Mouse (Mus musculus) kidney, postnatal 14 days (tissue): ENCODE results near the gene Tead1.

Source experiments
- DNase-seq: peaks from one replicate; pipeline ENCODE4 v3.0.0; 2022; ENCODE audit warnings: mixed read lengths

The Tead1 gene

DNA sequence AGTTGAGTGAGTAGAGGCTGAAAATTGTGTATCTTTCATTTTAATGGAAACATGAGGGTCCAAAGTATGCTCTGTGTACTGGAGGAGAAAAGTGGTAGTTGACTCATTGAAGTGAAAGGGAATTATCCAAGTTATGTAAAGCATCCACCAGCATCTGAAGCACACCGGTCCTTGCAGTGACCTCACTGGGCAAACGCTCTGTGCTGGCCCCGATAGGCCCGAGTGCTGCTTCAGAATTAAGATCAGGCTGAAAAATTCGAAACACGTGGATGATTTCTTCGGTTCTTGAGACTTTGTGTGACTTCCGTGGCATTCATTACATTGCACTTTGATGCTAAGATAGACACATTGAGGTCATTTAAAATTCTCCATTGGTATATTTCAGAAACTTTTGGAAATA is 185.1 kb downstream of the Tead1 start:
- DNase-seq = no peak

DNA sequence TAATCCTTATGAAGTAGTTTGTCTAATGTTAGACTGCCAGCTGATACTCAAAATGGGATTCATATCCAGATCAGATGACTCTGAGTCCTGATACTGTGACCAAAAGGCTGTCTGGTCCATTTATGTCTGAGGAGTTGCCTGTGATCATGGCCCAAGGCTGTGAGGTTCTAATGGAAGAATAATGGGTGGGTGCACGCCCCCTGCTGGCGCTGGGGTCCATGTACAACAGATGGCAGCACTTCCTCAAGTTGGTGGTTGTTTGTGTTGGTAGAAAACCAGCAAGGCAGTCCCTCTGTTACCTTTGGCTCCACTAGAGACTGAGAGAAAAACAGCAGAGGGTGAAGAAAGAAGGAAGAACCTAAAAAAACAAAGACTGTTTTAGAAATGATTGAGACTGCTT is 186.6 kb downstream of the Tead1 start:
- DNase-seq = peak; percentile 77

DNA sequence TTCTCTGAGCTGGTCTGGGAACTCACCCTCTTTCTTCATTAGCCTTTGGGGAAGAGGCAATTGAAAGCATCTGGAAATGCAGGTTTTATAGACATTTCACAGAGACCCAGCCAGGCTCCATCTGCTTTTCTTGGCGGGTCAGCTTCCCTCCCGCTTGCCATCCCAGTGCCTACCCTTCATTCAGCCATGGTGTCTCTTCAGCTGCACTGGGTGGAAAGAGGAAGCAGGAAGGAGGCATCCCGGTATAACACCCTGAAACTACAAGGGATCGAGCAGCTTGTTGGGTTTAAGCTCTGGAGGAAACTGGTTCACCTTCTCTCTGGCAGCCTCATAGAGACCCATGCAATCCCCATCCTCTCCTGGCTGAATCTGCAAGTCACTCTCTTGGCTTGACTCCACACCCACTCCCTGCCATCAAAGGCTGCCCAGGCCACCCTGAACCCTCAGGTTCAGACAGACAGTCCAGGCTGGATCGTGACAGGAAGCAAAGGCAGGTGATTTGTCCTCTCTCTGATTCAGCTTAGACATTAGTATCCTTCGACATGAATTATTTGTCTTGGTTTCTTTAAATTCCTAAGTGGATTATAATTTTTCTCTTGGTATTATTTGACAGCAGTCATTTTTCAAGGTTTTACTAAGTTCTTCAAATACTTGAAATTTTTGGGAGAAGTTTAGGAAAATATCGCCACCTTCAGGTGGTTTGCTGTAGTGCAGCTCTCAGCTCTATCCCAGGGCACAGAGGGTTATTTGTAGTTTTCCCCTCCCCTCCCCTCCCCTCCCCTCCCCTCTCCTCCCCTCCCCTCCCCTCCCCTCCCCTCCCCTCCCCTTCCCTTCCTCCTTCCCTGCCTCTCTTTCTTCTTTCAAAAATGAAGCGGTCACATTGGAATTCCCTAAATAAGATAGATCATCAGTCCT is 189.7 kb downstream of the Tead1 start:
- peak; percentile 77 for DNase-seq

DNA sequence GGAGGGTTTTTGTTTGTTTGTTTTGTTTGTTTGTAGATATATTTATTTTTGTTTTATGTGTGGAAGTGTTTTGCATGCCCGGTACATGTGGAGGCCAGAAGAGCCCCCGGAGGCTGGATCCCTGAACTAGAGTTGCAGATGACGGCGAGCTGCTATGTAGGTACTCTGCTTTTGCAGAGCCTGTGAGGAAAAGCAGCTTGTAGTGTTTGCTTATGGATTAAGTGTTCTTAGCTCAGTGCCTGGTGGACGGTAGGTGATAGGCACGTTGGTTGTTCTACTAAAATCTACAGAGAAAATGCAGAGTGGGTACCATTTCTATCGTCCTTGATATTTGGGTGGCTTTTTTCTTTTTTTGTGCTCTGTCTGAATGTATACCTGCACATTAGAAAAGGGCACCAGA is 192.6 kb downstream of the Tead1 start:
- DNase-seq = no peak

DNA sequence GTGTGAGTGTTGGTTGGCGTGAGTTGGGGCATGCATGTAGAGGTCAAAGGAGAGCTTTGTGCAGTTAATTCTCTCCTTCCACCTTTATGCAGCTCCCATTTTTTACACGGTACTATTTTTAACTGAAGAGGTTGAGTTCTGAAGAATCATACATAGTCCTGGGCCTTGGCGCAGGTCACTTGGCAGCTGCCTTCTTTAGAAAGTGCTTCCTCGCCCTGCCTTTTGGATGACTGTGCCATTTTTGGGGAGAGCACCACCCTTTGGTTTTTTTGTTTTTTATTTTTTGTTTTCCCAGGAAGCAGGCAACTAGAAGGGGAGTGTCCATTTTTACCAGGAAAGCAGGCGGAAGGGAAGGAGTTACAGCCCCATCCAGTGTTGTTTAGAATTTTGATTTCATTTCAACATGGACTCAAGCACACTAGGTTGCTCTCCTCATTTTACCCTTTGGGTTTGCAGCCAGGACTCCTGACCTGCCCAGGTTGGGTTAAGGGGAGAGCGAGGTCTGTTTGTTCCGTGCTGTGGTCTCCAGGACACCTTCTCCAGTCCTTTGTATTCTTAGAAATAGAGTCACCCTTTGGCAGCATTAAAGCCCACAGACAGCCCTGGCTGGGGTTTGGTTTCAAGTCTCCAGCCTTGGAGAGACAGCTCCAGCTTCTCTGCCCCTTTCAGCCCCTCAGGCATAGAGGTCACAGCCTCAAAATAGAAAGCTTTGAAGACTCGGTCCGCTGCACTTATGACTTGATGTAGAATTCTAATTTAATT is 193.5 kb downstream of the Tead1 start:
- DNase-seq = peak; percentile 40

DNA sequence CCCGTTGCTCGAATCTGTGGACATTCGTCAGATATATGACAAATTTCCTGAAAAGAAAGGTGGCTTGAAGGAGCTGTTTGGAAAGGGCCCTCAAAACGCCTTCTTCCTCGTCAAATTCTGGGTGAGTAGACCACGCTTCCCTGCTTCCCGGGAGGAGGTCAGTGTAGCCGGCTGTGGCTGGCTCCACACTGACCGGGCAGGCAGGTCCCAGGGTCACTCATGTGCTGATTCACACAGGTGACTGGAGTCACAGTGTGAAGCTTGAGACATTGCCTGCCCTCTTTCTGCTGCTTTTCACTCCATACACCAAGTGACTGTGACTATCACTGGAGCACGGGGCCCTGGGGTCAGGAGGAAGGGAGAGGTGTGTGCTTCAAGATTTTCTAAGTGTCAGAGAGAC is 197.0 kb downstream of the Tead1 start:
- DNase-seq = no peak

DNA sequence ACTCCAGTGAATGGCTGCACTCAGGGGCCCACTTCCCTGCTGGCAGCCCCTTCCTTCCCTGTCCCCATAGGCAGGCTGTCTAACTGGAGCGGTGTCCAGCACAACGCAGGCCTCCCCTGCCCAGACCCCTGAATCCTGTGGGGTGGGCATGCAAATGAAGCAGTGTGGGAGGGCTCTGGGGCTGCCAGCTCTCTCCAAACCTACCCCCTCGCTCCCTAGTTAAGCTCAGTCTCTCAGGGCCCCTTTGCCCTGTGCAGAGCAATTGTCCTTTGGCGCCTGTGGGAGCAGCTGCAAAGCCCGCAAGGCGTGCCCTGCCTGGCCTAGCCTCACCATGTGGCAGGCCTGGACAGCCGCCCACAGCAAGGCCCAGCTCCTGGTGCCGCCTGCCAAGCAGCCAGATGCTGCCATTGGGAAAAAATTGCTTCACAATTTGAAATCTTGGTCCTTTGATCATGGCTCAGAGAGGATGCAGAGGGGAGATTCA is 204.7 kb downstream of the Tead1 start:
- DNase-seq = peak; percentile 45

DNA sequence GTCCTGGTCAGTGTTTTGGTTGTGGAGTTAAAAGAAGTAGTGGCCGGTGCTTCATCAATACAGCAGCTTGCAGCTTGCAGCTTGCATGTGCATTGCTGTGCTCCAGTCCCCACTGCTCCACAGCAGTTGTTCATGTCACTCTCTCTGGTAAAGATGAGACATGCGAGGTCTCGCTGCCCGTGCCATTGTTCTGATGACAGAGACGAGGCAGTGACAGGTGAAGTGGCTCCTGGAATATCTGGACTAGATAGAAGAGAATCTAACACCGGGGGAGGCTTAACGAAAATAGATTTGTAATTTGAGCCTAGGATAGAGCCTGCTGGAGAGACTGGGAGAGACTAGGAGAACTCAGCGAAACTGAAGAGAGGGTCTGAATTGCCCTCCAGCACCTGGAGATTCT is 206.4 kb downstream of the Tead1 start:
- no peak for DNase-seq

DNA sequence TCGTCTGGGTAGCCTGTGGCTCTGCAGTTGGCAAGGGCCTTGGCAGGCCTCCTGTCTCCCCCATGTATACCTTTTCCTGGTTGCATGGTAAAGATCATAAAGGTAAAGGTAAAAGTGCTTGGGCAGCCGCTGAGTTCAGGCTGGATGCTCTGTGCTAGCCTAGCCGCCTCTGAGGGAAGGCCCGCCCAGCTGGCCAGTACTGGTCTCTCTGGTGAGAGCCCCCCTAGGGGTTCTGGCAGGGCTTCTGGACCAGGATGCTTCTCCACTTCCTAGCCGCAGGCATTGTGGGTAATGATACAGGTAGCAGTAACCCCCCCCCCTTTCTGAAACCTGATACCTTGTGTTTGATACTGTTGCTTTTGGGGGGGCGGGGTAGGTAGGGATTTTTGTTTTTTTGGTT is 212.8 kb downstream of the Tead1 start:
- no peak for DNase-seq

DNA sequence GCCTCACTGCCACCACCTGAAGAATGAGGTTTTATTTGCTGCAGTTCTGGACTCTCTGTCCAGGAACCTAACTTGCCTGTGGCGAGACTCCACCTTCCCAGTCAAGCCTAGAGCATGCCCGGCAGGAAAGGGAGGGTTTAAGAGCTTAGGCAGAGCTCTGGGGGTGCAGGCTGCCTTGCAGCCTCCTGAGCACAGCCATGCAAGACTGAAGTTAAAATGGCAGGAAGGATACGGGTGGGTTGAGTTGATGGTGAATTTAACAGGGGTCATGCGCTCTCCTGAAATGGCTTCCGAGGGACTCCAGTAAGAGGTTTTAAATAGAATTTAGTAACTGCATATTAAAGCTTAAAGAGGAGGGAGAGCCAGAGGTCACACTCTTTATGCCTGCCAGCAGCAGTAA is 213.5 kb downstream of the Tead1 start:
- no peak for DNase-seq

DNA sequence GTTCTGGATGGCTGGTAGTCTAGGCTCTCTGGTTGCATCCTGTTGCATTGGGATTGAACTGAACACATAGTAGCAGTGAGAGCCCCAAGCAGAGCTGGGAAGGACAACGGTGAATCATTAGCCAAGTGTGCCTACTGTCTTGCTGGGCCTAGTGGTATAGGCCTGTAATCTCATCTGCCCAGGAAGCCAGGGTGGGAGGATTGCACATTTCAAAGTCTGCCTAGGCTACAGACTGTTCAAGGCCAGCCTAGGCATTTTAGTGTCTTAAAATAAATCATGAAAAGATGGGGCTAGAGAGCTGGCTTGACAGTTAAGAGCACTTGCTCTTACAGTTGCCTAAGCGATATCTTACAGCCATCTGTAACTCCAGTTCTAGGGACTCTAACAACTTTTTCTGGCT is 217.2 kb downstream of the Tead1 start:
- no peak for DNase-seq

DNA sequence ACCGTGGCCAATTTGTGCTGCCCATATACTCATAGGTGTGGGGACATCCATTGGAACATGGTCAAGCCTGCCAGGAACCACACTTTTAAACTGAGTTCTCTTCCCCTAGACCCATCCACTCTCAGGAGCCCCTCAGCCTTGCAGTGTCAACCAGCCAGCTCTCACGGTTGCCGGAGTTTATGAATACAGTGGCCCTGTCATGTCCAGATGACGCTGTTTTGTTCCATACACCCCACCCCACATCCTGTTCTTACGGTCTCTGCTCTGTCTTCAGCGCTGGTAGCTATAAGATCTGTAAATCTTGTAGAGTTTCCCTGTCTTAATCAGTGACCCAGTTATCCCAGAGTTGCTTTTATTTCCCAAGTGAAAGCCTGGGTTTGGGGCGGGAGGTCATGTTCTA is 222.6 kb downstream of the Tead1 start:
- no peak for DNase-seq

DNA sequence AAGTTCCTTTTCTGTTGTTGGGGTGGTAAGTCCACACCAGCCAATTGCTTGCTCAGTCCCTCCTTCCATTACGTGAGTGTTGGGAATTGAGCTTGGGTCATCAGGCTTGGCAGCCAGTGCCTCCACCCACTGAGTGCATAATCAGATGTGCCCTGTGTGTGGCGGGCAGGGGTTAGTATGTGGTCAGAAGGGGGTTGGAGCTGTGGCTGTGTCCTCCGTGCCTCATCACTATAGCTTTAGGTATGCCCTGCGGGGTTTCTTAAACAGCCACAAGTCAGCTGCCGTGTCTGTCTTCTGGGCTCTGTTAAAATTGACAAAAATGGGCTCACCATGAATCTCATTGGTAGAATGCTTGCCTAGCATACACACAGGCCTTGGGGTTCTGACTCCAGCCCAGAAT is 227.7 kb downstream of the Tead1 start:
- DNase-seq = no peak

DNA sequence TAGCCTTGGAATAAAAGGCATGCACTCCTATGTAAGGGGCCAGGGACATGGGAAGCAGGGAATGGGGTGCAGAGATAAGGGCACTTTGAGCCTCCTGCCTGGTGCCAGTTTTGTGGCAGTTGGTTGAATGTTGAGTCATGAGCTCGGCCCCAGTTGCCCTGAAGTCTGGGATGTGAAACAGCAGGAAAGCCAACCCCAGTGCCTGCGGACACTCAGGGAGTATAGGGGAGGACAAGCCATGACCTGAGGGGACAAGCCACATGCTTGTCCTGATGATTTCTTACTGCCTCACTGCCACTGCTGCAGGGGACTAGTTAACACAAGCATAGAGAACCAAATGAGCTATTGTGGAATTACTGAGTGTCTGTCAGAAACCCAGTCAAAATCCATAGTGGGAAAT is 228.3 kb downstream of the Tead1 start:
- no peak for DNase-seq

DNA sequence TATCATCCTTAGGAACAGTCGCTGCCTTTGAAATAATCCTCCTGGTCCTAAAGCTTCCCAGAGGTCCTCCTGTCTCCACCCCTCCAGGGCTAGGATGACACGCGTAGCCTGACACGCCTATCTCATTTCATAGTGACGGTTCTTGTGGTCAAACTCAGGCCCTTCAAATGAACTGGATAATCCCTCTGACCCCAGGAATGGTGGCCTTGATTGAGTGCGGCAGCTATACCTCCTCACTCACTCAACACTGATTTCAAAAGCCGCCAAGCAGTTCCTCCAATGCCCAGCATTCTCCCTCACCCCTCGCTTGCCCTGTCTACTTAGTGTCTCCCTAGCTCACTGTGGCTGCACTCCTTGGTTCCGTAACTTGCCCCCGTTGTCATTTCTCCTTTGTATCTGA is 230.0 kb downstream of the Tead1 start:
- DNase-seq = no peak

DNA sequence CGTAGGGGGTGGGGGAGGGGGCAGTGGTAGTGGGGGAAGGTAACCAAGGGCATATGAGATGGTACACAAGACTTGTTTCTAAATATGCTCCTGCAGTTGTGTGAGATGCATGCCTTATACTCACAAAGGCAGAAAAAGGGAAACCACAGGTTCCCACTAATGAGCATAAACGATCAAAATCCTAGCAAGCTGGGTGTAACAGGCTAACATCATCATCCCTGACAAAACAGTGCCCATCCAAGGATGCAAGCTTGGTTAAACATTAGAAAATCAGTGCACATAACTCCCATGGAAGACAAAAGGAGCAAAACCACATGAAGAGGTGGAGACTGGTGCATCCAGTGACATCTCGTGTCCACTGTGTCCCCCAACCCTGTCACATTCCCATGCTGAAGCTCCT is 233.9 kb downstream of the Tead1 start:
- DNase-seq = no peak

DNA sequence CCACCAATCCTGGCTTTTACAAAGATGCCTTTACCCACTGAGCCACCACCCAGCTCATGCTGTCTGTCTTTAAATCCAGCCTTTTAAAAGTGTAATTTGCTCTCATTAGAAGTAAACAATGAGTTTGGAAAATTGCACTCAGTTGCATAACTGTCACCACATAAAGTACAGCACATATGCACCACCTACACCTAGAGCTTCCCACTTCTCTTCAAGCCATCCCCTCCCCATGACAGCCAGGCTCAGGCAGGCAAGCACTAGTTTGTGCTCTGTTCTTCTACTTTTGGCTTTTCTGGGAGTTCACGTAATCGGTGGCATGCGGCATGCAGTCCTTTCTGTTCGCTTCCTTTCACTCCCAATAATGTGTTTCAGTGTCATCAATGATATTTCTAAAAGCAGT is 236.5 kb downstream of the Tead1 start:
- no peak for DNase-seq

DNA sequence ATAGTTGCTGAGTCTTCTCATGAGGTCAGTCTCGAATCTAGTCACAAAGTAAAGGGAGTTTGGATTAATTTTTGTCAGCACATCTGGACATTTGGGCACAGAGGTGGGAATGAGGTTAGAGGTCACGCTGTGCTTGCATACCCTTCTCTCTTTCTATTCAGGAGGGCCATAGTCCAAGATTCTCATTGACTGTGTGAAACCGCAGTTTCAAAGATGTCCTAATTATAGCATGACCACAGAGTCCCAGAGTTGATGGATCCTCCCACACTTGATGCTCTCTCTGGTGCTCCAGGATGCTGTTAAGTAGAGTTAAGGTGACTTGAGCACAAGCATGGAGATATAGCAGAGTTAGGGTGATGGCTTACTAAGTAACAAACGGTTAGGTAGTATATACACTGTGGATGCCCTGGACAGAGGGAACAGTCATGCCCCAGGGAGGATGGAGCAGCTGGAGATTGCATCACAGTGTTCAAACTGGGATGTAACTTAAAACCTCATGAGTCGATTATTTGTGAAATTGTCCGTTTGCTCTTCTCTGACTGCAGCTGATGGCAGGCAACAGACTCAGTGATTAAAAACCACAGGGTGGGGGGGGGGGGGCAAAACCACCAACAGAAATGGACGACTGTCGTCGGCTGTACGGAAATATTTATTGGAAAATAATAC is 238.6 kb downstream of the Tead1 start:
- no peak for DNase-seq

DNA sequence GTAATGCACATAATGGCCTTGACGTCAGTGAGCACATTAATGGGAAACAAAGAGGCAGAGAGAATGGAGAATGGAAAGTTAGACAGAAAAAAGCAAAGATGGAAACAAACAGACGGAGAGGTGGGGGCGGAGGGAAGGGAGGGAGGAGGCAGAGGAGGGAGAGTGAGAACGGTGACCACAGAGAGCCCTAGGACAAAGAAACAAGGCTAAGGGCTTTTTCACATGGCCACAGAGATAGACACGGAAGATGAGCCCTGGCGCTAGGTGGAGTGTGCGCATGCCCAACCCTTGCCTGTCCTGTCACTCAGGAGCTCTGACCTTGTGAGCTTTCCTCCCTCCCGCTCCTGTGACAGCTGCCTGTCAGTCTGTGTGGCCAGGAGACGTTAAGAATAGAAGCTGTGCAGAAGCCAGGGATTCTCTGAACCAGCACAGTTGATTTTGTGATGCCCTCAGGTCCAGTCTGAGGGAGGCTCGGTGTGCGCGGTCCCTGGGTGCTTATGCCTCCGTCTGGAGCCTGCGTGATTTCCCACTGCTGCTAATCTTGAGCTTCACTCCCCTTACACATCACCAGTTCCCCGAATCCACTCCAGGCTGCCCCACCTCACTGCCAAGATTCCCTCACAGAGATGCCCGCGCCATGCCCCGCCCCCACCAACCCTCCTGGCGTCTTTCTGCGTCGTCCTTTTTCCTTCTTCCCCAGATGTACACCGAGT is 239.3 kb downstream of the Tead1 start:
- no peak for DNase-seq

DNA sequence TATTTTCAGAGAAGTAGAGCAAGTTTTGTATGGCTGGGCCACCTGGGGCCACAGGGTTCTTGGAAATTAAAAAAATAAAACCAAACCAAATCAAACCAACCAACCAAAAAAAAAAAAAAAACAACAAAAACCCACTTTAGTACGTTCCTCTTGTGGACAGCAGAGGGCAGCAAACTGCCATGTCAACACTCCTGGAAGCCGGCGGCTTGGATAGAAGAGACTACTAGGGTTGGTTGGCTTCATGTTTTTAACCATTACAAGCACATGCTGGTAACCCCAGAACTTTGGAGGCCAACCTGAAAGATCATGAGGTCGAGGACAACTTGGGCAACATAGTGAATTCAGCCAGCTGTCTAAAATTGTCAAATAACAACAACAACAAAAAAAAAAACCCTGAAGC is 240.7 kb downstream of the Tead1 start:
- peak; percentile 76 for DNase-seq

DNA sequence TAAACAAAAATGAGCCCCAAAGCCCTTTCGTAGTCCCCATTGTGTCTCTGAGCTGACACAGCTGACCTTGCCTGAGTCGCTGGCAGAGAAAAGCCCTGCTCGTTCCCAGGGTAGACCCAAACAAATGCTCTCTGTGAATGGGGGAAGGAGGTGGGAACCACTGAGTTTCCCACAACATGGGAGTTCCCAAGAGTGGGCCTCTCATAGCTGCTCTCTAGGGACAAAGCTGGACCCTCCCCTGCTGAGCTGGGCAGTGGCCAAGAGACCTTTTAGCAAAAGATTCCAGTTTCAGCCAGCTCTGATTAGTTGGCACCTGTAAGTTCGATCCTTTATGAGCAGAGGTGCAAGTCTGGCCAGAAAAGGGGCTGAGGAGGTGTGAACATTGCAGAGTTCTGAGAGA is 243.7 kb downstream of the Tead1 start:
- no peak for DNase-seq

DNA sequence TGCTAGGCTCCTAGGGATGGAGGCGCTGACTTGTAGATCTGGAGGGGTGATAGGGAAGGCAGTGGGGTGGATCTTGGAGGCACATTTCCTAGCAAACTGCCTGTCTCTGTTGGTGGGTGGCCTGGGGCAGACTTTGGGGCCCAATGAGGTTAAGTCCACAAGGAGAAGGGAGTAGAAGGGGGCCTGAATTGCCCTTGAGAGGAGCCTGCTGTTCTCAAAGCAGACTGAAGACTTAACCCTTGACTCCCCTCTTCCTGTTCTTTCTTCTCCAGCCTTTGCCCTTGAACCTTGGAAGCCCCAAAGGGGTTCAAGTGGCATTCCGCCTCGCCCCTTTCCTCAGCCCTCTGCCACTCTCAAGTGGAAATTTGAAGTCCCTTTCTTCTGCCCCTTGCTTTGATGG is 244.6 kb downstream of the Tead1 start:
- no peak for DNase-seq

DNA sequence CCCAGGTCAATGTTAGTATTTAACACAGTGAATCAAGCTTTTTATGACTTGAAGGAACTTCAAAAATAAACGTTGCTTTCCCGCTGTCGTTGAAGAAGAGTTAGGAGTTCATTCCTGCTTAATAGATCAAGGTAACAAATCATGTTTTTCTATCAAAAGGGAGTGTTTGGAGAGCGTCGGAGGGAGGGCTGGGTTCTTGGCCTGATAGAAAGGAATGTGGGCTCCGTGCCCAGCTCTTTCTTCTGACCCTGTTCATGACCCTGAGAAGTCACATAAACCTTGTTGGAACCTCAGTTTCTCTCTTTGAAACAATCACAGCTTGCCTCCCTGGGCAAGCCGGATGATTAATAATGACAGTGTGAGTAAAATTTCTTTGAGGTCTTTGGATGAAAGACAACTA is 251.6 kb downstream of the Tead1 start:
- DNase-seq = peak; percentile 67
